ENCODE assay signal across 24 mouse cellular contexts in the genomic region with DNA sequence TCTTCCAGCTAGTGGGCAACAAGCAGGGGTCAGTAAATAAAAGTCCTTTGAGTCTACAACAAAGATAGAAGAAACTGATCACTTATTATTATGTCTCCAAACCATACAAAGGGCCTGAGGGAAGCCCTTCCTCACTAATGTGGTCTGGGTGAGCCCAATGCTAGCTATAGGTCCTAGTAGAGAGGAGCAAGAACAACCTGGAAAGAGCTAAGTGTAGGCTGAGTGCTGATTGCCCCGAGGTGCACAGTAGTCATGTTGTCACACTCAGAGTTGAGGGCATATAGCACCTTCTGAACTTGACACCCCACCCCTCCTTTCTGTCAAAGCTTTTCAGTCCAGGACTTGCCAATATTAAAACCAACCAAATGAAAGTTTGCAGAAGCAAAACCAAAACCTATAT. TPM values are rescaled to one million over a fixed set of nuclear protein-coding genes. Genes with fewer than 3 reads are reported as not detected.
DNase-seq lines count a peak whose midpoint lies in the region; ATAC-seq lines count a peak whose summit lies in the region.
"Had no signal": no experiment of that assay in that cellular context is flagged by ENCODE, and none has a peak within 500 bp of the region (broad histone marks: within the 10 kb centered on the region; RNA-seq: fewer than 3 reads in every experiment).

No protein-coding gene starts in this region.

- no peaks in the 10 kb centered on the region for H3K27me3 ChIP-seq in heart, embryonic 10.5 days (ENCODE audit: insufficient read depth, poor library complexity, severe bottlenecking)
- no peaks in the 10 kb centered on the region for H3K27me3 ChIP-seq in heart, embryonic 16.5 days (ENCODE audit: control insufficient read depth, insufficient read depth, low read length)
- no peaks in the 10 kb centered on the region for H3K27me3 ChIP-seq in limb, embryonic 11.5 days (ENCODE audit: control insufficient read depth, insufficient read depth, low read length)
- H3K27me3 ChIP-seq in limb, embryonic 10.5 days (ENCODE audit: low read depth, poor library complexity, severe bottlenecking): no peaks in the 10 kb centered on the region
- H3K27me3 ChIP-seq: CH12.LX; forebrain, embryonic 13.5 days; hindbrain, embryonic 12.5 days; neural tube, embryonic 13.5 days; Patski had no signal

- no peak overlapping the region for H3K27ac ChIP-seq in heart, embryonic 10.5 days
- no peak overlapping the region for H3K27ac ChIP-seq in heart, embryonic 16.5 days (ENCODE audit: low read length)
- H3K27ac ChIP-seq in limb, embryonic 11.5 days (replicated peaks; ENCODE audit: low read depth, low read length): no peak overlapping the region
- no peak overlapping the region for H3K27ac ChIP-seq in limb, embryonic 10.5 days
- H3K27ac ChIP-seq: forebrain, embryonic 13.5 days; hindbrain, embryonic 12.5 days; midbrain, embryonic 10.5 days; neural tube, embryonic 13.5 days had no signal

- no peaks in the 10 kb centered on the region for H3K9me3 ChIP-seq in heart, embryonic 10.5 days
- no peaks in the 10 kb centered on the region for H3K9me3 ChIP-seq in heart, embryonic 16.5 days (replicated peaks; ENCODE audit: control insufficient read depth, low read length)
- no peaks in the 10 kb centered on the region for H3K9me3 ChIP-seq in limb, embryonic 11.5 days (ENCODE audit: control insufficient read depth, low read length)
- H3K9me3 ChIP-seq in limb, embryonic 10.5 days (replicated peaks): no peaks in the 10 kb centered on the region
- H3K9me3 ChIP-seq: forebrain, embryonic 13.5 days; G1E; hindbrain, embryonic 12.5 days; midbrain, embryonic 10.5 days; neural tube, embryonic 13.5 days had no signal

- H3K4me1 ChIP-seq in heart, embryonic 10.5 days: no peaks in the 10 kb centered on the region
- no peaks in the 10 kb centered on the region for H3K4me1 ChIP-seq in heart, embryonic 16.5 days (ENCODE audit: control insufficient read depth, insufficient read depth, low read length)
- 0 out of 2 replicates have a peak, but pooled peaks cover 2% of the 10 kb centered on the region for H3K4me1 ChIP-seq in limb, embryonic 11.5 days (ENCODE audit: control insufficient read depth, insufficient read depth, low read length)
- H3K4me1 ChIP-seq in limb, embryonic 10.5 days: 0 out of 2 replicates have a peak, but pooled peaks cover 2% of the 10 kb centered on the region
- H3K4me1 ChIP-seq: hindbrain, embryonic 12.5 days; neural tube, embryonic 13.5 days had no signal

- WGBS in heart, embryonic 10.5 days: 63% methylated on average over 1 of the region's 1 CpGs
- WGBS in heart, embryonic 16.5 days: 50% methylated on average over 1 of the region's 1 CpGs
- 56% methylated on average over 1 of the region's 1 CpGs for WGBS in limb, embryonic 11.5 days
- 85% methylated on average over 1 of the region's 1 CpGs for WGBS in limb, embryonic 10.5 days

- no peak overlapping the region for H3K9ac ChIP-seq in heart, embryonic 16.5 days (ENCODE audit: low read length)
- H3K9ac ChIP-seq in limb, embryonic 11.5 days (ENCODE audit: low read length): no peak overlapping the region
- H3K9ac ChIP-seq: forebrain, embryonic 13.5 days; hindbrain, embryonic 12.5 days; neural tube, embryonic 13.5 days had no signal

- ATAC-seq in heart, embryonic 16.5 days (replicated peaks; ENCODE audit: extremely low read depth, insufficient read depth, low FRiP score): peak; percentile 55
- ATAC-seq in limb, embryonic 11.5 days (ENCODE audit: insufficient number of reproducible peaks, low FRiP score, low TSS enrichment, low read depth): peak; percentile 75; the same call in 1 of the 2 replicates
- ATAC-seq: forebrain, embryonic 13.5 days; intestine, postnatal 0 days; lung, postnatal 0 days; midbrain, embryonic 16.5 days; Patski had no signal

- peaks cover 46% of the 10 kb centered on the region for H3K36me3 ChIP-seq in heart, embryonic 10.5 days
- H3K36me3 ChIP-seq in heart, embryonic 16.5 days (ENCODE audit: control insufficient read depth, insufficient read depth): peaks cover 31% of the 10 kb centered on the region
- peaks cover 4% of the 10 kb centered on the region; the same call in 1 of the 2 replicates for H3K36me3 ChIP-seq in limb, embryonic 11.5 days (ENCODE audit: control insufficient read depth, insufficient read depth, low read length)
- H3K36me3 ChIP-seq in limb, embryonic 10.5 days: peaks cover 59% of the 10 kb centered on the region

- H3K4me3 ChIP-seq in heart, embryonic 10.5 days: no peak overlapping the region
- H3K4me3 ChIP-seq in heart, embryonic 16.5 days (ENCODE audit: low read length): no peak overlapping the region
- H3K4me3 ChIP-seq in limb, embryonic 11.5 days (ENCODE audit: low read depth, low read length): no peak overlapping the region
- H3K4me3 ChIP-seq in limb, embryonic 10.5 days: no peak overlapping the region
- H3K4me3 ChIP-seq: forebrain, embryonic 13.5 days; hindbrain, embryonic 12.5 days; midbrain, embryonic 10.5 days; myocyte; neural tube, embryonic 13.5 days had no signal

- H3K4me2 ChIP-seq in heart, embryonic 16.5 days (ENCODE audit: low read depth, low read length): no peak overlapping the region
- H3K4me2 ChIP-seq in limb, embryonic 11.5 days (ENCODE audit: low read depth, severe bottlenecking): no peak overlapping the region
- H3K4me2 ChIP-seq: forebrain, embryonic 13.5 days; hindbrain, embryonic 12.5 days; neural tube, embryonic 13.5 days had no signal

- peak; percentile 71 for DNase-seq in heart, embryonic 10.5 days (ENCODE audit: low spot score)
- DNase-seq in heart, postnatal 4 days: no peak
- DNase-seq in heart, adult 9 months (ENCODE audit: low spot score in 2 of 2): no peak
- DNase-seq in limb, embryonic 11.5 days (ENCODE audit: low spot score): no peak
- no peak for DNase-seq in limb, embryonic 10.5 days (ENCODE audit: low spot score)
- DNase-seq in gastrocnemius, adult 8-10 months (ENCODE audit: low spot score in 2 of 2): no peak
- DNase-seq: adrenal gland, postnatal 36 days; cerebellum, adult 9-10 months; kidney, postnatal 4 days; retina, postnatal 1 day; right cerebral cortex, postnatal 25 days; thymus, postnatal 25 days had no signal

RNA-seq across cellular contexts. Expression of gene Mest, which starts 26.5 kb away (rescaled TPM):
- 3,213 and 4,348 TPM in 2 replicates for polyA plus RNA-seq in heart, embryonic 10.5 days (2016; fragmentation: Nextera tagmentation; extraction: Ambion mirVana)
- total RNA-seq in heart, postnatal 4 days (2021): 100 to 1,000 TPM; 504 to 641 TPM
- polyA plus RNA-seq in heart, embryonic 16.5 days (2015; fragmentation: Nextera tagmentation; extraction: Ambion mirVana): 1,693 and 1,886 TPM in 2 replicates
- 2,834 and 2,987 TPM in 2 replicates for polyA plus RNA-seq in limb, embryonic 11.5 days (2014; fragmentation: Nextera tagmentation; extraction: Ambion mirVana)
- 3,140 and 3,810 TPM in 2 replicates for polyA plus RNA-seq in limb, embryonic 10.5 days (2016; fragmentation: Nextera tagmentation; extraction: Ambion mirVana)
- 1 to 10 TPM; 1.2 to 2.9 (median 1.5) TPM for total RNA-seq in gastrocnemius, adult 8-10 months (2022)

RNA-seq across cellular contexts. Expression of gene Cep41, which starts 56.3 kb away (rescaled TPM):
- polyA plus RNA-seq in heart, embryonic 10.5 days (2016; fragmentation: Nextera tagmentation; extraction: Ambion mirVana): 12.5 and 15.3 TPM in 2 replicates
- 1 to 10 TPM; 4.2 to 8.0 TPM for total RNA-seq in heart, postnatal 4 days (2021)
- polyA plus RNA-seq in heart, embryonic 16.5 days (2015; fragmentation: Nextera tagmentation; extraction: Ambion mirVana): 9.3 and 10.5 TPM in 2 replicates
- 43.2 and 48.9 TPM in 2 replicates for polyA plus RNA-seq in limb, embryonic 11.5 days (2014; fragmentation: Nextera tagmentation; extraction: Ambion mirVana)
- polyA plus RNA-seq in limb, embryonic 10.5 days (2016; fragmentation: Nextera tagmentation; extraction: Ambion mirVana): 28.8 and 33.1 TPM in 2 replicates
- total RNA-seq in gastrocnemius, adult 8-10 months (2022): under 1 TPM; 0.12 to 0.83 (median 0.41) TPM
